Mouse (Mus musculus): Measurements from ENCODE around the gene Fmo9.

Fmo9 gene

GRCm38 (mm10) chr1:166681745-166682144, at the start of gene Fmo9:
TSS of gene Fmo9 (minus strand) at chr1:166681845.
- in situ Hi-C loops (cut with MboI), result no loop called here

- in situ Hi-C loops (cut with MboI), result loop anchor here (25.0 kb wide), 1 partner anchor 481 kb away; no protein-coding TSS in a partner anchor
Measured at GRCm38 (mm10) chr1:166730886-166731285, 49.2 kb upstream of the Fmo9 start.

GRCm38 (mm10) chr1:166730215-166730614, 48.6 kb upstream of the Fmo9 start:
- in situ Hi-C loops (cut with MboI), result loop anchor here (25.0 kb wide), 1 partner anchor 482 kb away; no protein-coding TSS in a partner anchor

GRCm38 (mm10) chr1:166710861-166711260, 29.2 kb upstream of the Fmo9 start:
- in situ Hi-C loops (cut with MboI), result no loop called here

- in situ Hi-C loops (cut with MboI), result no loop called here
Measured at GRCm38 (mm10) chr1:166702270-166702912, 20.7 kb upstream of the Fmo9 start.

- in situ Hi-C loops (cut with MboI), result no loop called here
Measured at GRCm38 (mm10) chr1:166669264-166669663, 12.4 kb downstream of the Fmo9 start.

GRCm38 (mm10) chr1:166660800-166661199, 20.8 kb downstream of the Fmo9 start:
- in situ Hi-C loops (cut with MboI), result no loop called here

GRCm38 (mm10) chr1:166647593-166647992, 34.1 kb downstream of the Fmo9 start, which contains the start of gene Gm4847:
TSS of gene Gm4847 (minus strand) at chr1:166647693.
- in situ Hi-C loops (cut with MboI), result no loop called here

Data from mature B cell (primary cell).